Comparison of ENCODE assay signal across 8 mouse cellular contexts in genomic region chr8:126547841-126548240, GRCm38 (mm10). TPM values are rescaled to one million over a fixed set of nuclear protein-coding genes. Genes with fewer than 3 reads are reported as not detected.
DNase-seq lines count a peak whose midpoint lies in the region; ATAC-seq lines count a peak whose summit lies in the region.

No protein-coding gene starts in this region.

- no peak overlapping the region for H3K9ac ChIP-seq in stomach, embryonic 16.5 days (ENCODE audit: low read length)
- H3K9ac ChIP-seq in hindbrain, embryonic 14.5 days = no peak overlapping the region

- no peak overlapping the region for H3K4me3 ChIP-seq in stomach, embryonic 16.5 days (replicated peaks; ENCODE audit: low read length)
- H3K4me3 ChIP-seq in hindbrain, embryonic 10.5 days = no peak overlapping the region
- no peak overlapping the region for H3K4me3 ChIP-seq in hindbrain, embryonic 14.5 days (replicated peaks; ENCODE audit: low read length)

- H3K9me3 ChIP-seq in stomach, embryonic 16.5 days (replicated peaks; ENCODE audit: control insufficient read depth, low read length) = no peaks in the 10 kb centered on the region
- no peaks in the 10 kb centered on the region for H3K9me3 ChIP-seq in hindbrain, embryonic 10.5 days
- no peaks in the 10 kb centered on the region for H3K9me3 ChIP-seq in hindbrain, embryonic 14.5 days (ENCODE audit: control insufficient read depth, low read length)

- H3K36me3 ChIP-seq in stomach, embryonic 16.5 days (ENCODE audit: control insufficient read depth, insufficient read depth, low read length) = no peaks in the 10 kb centered on the region
- H3K36me3 ChIP-seq in hindbrain, embryonic 10.5 days = no peaks in the 10 kb centered on the region
- no peaks in the 10 kb centered on the region for H3K36me3 ChIP-seq in hindbrain, embryonic 14.5 days (replicated peaks; ENCODE audit: control insufficient read depth, insufficient read depth)

- peak; percentile 58 to 59 for DNase-seq in right cerebral cortex, postnatal 10 days (ENCODE audit: low spot score in 2 of 2)
- DNase-seq in right cerebral cortex, postnatal 4 days = no peak
- DNase-seq in gastrocnemius, postnatal 25 days = peak; percentile 72
- DNase-seq in kidney, postnatal 10 days = peak; percentile 53
- no peak for DNase-seq in layer of hippocampus, adult 8-10 months (ENCODE audit: low spot score in 2 of 2)
- no peak for DNase-seq in hindbrain, embryonic 10.5 days (ENCODE audit: low spot score)
- DNase-seq in hindbrain, embryonic 14.5 days (ENCODE audit: low spot score) = no peak

- no peak overlapping the region for H3K27ac ChIP-seq in stomach, embryonic 16.5 days (ENCODE audit: low read length)
- no peak overlapping the region for H3K27ac ChIP-seq in hindbrain, embryonic 10.5 days
- H3K27ac ChIP-seq in hindbrain, embryonic 14.5 days = no peak overlapping the region

- no peaks in the 10 kb centered on the region for H3K27me3 ChIP-seq in stomach, embryonic 16.5 days (ENCODE audit: control insufficient read depth, insufficient read depth, low read length)
- H3K27me3 ChIP-seq in hindbrain, embryonic 10.5 days (ENCODE audit: insufficient read depth, poor library complexity, severe bottlenecking) = no peaks in the 10 kb centered on the region
- H3K27me3 ChIP-seq in hindbrain, embryonic 14.5 days (ENCODE audit: control insufficient read depth, insufficient read depth, low read length) = no peaks in the 10 kb centered on the region

- peak; percentile 26; the same call in 1 of the 2 replicates for ATAC-seq in stomach, embryonic 16.5 days (ENCODE audit: insufficient read depth, low FRiP score)
- ATAC-seq in hindbrain, embryonic 14.5 days (ENCODE audit: low FRiP score) = no peak

- H3K4me2 ChIP-seq in stomach, embryonic 16.5 days (ENCODE audit: low read depth, low read length) = no peak overlapping the region
- no peak overlapping the region for H3K4me2 ChIP-seq in hindbrain, embryonic 14.5 days (replicated peaks)

- no peaks in the 10 kb centered on the region; the same call in 1 of the 2 replicates for H3K4me1 ChIP-seq in stomach, embryonic 16.5 days (ENCODE audit: control insufficient read depth, insufficient read depth, low read length)
- peaks cover 22% of the 10 kb centered on the region for H3K4me1 ChIP-seq in hindbrain, embryonic 10.5 days (replicated peaks)
- H3K4me1 ChIP-seq in hindbrain, embryonic 14.5 days (replicated peaks; ENCODE audit: control insufficient read depth, insufficient read depth, low read length) = no peaks in the 10 kb centered on the region

- WGBS in stomach, embryonic 16.5 days = 52% methylated on average over 3 of the region's 3 CpGs
- 58% methylated on average over 3 of the region's 3 CpGs for WGBS in hindbrain, embryonic 10.5 days
- WGBS in hindbrain, embryonic 14.5 days = 58% methylated on average over 3 of the region's 3 CpGs

RNA-seq across cellular contexts. Expression of gene Irf2bp2, which starts 45.9 kb away (rescaled TPM):
- total RNA-seq in gastrocnemius, postnatal 25 days (2021) = 10 to 100 TPM; 19.0 to 35.9 TPM
- 9.9 and 10.8 TPM in 2 replicates for polyA plus RNA-seq in stomach, embryonic 16.5 days (2015; fragmentation: Nextera tagmentation; extraction: Ambion mirVana)
- 10 to 100 TPM; 53.5 to 58.0 (median 56.2) TPM for total RNA-seq in layer of hippocampus, adult 8-10 months (2022)
- polyA plus RNA-seq in hindbrain, embryonic 10.5 days (2016; fragmentation: Nextera tagmentation; extraction: Ambion mirVana) = 3.3 and 4.3 TPM in 2 replicates
- 7.2 and 7.4 TPM in 2 replicates for polyA plus RNA-seq in hindbrain, embryonic 14.5 days (2014; fragmentation: Nextera tagmentation; extraction: Ambion mirVana)

Comparison
In these comparisons a context has a peak if more than half of its experiments do, and no peak if none do; other contexts are left out.
1. DNase-seq: peak in right cerebral cortex, postnatal 10 days (2 of 2), gastrocnemius, postnatal 25 days (single experiment) and kidney, postnatal 10 days (single experiment); none in right cerebral cortex, postnatal 4 days (single experiment), layer of hippocampus, adult 8-10 months (0 of 2), hindbrain, embryonic 10.5 days (single experiment) and hindbrain, embryonic 14.5 days (single experiment).